Mouse (Mus musculus): ENCODE data around the gene Mmp23.
A peak's percentile ranks its signal among the peaks of the same experiment; 100 is the strongest.
"Not testable (repeated sequence)": the region's sequence is repeated elsewhere in the genome, so short reads cannot be mapped to it uniquely, and the experiment has no call there.

Gene Mmp23

DNA sequence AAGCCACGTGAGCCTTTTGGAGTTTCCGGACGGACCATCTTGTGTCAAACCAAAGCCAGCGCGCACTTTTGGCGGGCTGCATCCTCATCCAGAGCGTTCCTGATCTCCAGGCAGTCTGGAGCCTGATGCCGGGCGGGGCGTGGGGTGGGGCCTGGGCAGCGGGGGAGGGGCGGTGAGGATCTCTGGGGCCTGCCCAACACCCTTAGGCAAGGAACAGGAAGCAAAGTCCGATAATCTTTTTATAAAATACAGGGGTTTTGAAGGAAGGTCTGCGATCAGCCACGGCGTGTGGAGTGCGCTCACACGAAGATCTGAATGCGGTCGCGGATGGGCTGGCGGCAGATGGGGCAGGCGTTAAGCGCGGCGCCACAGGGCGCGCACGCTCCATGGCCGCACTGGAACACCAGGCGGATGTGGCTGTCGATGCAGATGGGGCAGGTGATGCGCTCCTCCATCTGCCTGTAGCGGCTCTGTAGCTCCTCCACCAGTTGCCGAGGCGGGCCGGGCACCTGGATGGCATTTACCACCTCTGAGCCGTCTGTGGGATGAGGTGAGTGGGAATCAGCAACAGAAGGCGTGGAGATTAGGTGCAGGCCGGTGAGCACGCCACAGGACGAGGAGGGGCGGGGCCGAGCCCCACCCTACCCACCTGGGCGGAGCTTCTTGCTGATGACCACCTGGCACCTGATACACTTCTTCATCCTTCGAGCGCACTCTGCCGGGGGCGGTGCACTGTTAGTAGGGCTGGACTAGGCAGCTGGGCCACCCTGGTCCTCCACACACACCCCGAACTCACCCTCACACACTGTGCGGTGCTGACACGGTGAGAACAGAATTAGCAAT lies 1.5 kb upstream of the Mmp23 start:
- DNase-seq (ENCODE audit: low read depth): peak; percentile 83

GRCm38 (mm10) chr4:155654183-155654455 lies 935 bp upstream of the Mmp23 start:
- no peak for DNase-seq (ENCODE audit: low read depth)

DNA sequence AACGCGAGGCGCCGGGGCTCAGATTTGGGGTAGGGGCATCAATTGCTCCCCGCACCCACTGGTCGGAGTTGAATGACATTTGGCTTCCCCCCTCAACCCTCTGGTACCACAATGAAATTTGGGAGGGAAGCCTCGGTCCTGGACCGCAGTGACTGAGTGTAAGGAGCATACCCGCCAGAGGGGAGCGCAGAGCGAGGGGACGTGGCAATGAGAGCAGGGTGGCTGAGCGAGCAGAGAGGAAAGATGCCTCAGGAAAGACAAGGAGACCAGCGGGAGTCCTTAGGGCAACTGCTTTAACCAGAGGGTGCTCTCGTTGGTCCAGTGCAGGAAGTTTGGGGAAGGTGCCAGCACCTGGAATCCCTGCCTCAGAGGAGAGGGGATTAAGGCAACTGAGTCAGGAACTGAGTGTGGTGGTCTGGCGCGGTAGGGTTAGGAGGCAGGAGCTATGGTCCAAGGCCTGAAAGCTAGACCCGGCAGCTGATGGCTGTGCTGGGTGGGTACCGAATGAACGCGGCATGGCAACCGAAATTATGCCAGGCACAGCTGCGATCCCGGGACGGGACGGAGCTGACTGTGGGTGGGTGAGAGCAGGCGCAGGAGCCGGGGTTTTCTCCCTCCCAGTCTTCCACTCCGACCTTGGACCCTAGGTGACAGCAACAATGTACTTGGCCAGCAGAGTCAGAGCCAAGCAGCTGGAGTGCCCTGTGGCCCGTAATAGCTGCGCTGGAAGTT lies 433 bp upstream of the Mmp23 start:
- peak; percentile 49 for DNase-seq (ENCODE audit: low read depth)

DNA sequence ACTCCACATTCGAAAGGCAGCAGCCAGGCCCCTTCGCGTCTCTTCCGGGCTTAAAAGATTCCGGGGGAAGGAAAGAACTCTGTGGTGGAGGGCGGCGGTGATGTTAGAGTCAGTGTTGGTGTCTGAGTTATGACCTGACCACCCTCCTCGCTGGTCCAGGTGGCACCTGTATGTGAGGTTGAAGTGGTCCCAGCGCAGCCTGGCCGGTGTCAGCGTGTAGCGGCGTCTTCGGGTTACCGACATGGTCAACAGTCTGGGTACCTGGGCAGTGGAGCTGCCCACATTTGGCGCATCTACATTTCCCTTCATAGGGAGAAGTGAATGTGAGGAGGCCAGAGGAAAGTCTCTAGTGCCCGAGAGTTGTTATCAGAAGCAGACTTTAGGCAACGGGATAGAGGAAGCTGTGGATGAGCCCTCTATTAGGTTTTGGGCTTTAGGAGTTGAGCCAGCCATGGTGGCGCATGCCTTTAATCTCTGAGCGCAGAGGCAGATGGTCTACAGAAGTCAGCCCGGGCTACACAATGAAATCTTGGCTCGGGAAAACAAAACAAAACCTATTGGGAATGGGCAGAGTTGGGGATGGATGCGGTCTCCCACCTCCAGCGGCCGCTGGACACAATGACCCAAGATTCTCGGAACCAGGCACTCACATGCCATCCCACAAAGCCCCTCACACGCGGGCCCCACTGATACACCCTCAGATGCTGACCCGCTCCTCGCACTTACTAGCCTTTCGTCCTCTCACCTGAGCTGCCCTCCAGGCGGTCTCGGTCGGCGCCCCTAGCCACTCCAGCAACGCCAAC lies 700 bp downstream of the Mmp23 start:
- DNase-seq (ENCODE audit: low read depth): peak; percentile 21

GRCm38 (mm10) chr4:155651553-155652269 lies 1.5 kb downstream of the Mmp23 start:
- DNase-seq (ENCODE audit: low read depth): no peak

- DNase-seq (ENCODE audit: low read depth): no peak
Observed at GRCm38 (mm10) chr4:155649355-155649754, 3.8 kb downstream of the Mmp23 start.

DNA sequence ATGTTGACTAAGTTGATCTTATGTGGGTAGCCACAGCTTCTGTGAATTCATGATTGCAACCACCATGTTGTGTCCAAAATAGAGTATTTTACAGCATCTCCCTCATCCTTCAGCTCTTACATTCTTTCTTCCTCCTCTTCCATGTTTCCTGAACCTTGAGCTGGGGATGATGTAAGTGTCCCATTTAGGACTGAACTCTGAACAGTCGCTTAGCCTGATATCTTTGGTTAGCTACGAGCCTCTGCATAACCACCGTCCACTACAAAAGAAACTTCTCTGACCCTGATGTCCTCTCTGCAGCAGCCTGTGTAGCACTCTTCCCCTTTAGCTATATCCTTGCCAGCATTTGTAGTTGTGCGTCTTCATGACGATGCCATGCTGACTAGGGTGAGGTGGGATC lies 7.5 kb downstream of the Mmp23 start:
- no peak for DNase-seq (ENCODE audit: low read depth)

- not testable (repeated sequence) for DNase-seq (ENCODE audit: low read depth)
Observed at GRCm38 (mm10) chr4:155645308-155645707, 7.9 kb downstream of the Mmp23 start, which contains the start of gene Gm10563. TSS of gene Gm10563 (minus strand) at chr4:155645408.

DNA sequence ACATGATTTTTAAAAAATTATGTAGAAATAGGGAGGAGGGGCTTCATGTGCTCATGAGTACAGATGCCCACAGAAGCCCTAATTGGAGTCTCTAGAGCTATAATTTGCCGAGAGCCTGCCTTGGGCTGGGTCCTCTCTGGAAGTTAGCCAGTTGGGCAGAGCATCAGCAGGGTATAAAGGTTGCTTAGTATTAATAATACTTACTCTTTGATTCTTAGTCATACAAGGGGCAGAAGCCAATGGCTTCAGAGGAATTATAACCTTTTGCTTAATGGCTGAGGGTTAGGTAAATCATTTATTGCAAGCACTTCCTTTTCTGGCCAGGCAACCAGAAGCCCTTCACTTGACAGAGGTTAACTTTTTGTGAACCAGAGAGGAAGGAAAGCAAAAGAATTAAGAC lies 9.7 kb downstream of the Mmp23 start:
- no peak for DNase-seq (ENCODE audit: low read depth)

GRCm38 (mm10) chr4:155635766-155636499 lies 17.3 kb downstream of the Mmp23 start:
- DNase-seq (ENCODE audit: low read depth): no peak

DNA sequence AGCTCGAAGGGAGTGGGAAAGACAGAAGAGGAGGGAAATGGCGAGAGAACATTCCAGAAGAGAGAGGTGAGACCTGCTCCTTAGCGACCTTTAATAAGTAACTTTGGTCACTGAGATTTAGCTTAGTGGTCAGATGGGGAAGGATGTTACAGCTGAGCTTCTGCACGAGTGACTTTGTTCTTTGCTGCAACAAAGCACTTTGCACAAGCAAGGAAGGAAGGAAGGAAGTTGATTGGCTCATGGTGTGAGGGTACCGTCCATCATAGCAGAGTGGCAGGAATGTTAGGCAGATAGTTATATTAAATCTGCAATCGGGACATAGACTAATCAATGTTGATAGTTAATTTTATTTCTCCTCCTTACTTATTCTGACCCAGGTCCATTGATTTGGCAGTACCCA lies 22.9 kb downstream of the Mmp23 start:
- no peak for DNase-seq (ENCODE audit: low read depth)

GRCm38 (mm10) chr4:155624338-155625291 lies 28.6 kb downstream of the Mmp23 start, which contains the start of gene Cdk11b:
TSS of gene Cdk11b (plus strand) at chr4:155624854.
- peak; percentile 99 for DNase-seq (ENCODE audit: low read depth)

DNA sequence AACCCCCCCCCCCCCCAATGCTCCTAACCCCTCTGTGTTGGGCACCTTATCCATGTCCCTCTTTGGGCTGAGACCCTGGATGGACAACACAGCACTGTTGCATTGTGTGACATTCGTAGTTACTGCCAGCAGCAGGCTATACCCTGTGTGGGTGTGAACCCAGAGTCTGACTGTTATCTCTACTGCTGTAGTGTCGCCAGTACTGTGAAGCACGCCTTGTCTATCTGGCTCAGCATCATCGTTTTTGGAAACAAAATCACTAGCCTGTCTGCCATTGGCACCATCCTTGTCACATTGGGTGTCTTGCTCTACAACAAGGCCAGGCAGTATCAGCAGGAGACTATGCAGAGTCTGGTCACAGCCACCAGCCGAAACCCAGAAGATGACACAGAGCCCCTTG lies 34.9 kb downstream of the Mmp23 start:
- no peak for DNase-seq (ENCODE audit: low read depth)

- no peak for DNase-seq (ENCODE audit: low read depth)
Observed at GRCm38 (mm10) chr4:155613264-155613663, 39.9 kb downstream of the Mmp23 start.

DNA sequence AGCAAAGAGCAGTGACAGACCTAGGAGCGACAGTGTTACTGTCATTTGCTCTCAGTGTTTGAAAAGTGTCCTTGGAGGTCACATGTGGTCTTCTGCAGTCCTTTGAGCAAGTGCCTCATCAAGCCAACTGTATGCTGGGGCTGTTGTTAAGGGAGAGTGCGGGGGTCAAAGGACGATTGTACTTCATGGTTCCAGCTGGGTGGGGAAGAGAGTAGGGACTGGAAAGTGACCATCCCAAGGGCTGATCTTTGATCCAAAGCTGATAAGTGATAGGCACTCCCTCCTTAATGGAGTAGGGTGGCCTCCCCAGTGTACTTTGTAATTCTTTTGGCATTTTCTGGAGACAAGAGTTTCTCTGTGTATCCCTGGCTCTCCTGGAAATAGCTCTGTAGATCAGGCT lies 41.3 kb downstream of the Mmp23 start:
- no peak for DNase-seq (ENCODE audit: low read depth)

GRCm38 (mm10) chr4:155606825-155607224 lies 46.4 kb downstream of the Mmp23 start:
- DNase-seq (ENCODE audit: low read depth): no peak

- DNase-seq (ENCODE audit: low read depth): no peak
Observed at GRCm38 (mm10) chr4:155605132-155605531, 48.1 kb downstream of the Mmp23 start.

DNA sequence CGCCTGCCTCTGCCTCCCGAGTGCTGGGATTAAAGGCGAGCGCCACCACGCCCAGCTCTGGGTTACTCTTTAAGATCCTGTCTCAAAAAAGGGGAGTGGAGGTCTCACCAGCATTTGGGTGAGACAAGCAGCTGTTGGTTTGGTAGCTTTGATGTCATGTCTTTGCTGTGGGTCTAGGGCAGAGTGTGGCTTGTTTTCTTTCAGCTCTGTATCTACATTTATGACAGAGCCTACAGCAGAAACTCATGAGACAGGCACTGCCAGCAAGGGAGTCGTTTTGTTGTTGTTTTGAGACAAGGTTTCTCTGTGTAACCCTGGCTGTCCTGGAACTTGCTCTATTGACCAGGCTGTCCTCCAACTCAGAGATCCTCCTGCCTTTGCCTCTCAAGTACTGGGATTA lies 49.4 kb downstream of the Mmp23 start:
- DNase-seq (ENCODE audit: low read depth): no peak

GRCm38 (mm10) chr4:155602753-155603152 lies 50.4 kb downstream of the Mmp23 start:
- no peak for DNase-seq (ENCODE audit: low read depth)

- DNase-seq (ENCODE audit: low read depth): no peak
Observed at GRCm38 (mm10) chr4:155601997-155602456, 51.2 kb downstream of the Mmp23 start.
